8 mouse cellular contexts compared by ENCODE assay signal in genomic region chr6:37806529-37807191, GRCm38 (mm10).
DNase-seq lines count a peak whose midpoint lies in the region; ATAC-seq lines count a peak whose summit lies in the region.
"Not testable (repeated sequence)": the region's sequence is repeated elsewhere in the genome, so short reads cannot be mapped to it uniquely, and the experiment has no call there.

No protein-coding gene starts in this region.

- H3K4me2 ChIP-seq in embryonic facial prominence, embryonic 13.5 days; forebrain, embryonic 16.5 days (ENCODE audit: low read length); hindbrain, embryonic 12.5 days (replicated peaks); intestine, embryonic 16.5 days (ENCODE audit: low read depth, low read length); liver, embryonic 11.5 days; midbrain, embryonic 16.5 days (ENCODE audit: low read length); stomach, embryonic 14.5 days (replicated peaks; ENCODE audit: low read depth, low read length): not testable (repeated sequence)

- ATAC-seq in embryonic facial prominence, embryonic 13.5 days (ENCODE audit: insufficient number of reproducible peaks, insufficient read depth, low FRiP score, low TSS enrichment, low read depth): 0 out of 2 replicates have a peak, but pooled peaks have one; percentile 62
- ATAC-seq in forebrain, embryonic 16.5 days: peak; percentile 64; the same call in 1 of the 2 replicates
- ATAC-seq in hindbrain, embryonic 12.5 days (ENCODE audit: low FRiP score): peak; percentile 72
- ATAC-seq in intestine, embryonic 16.5 days: peak; percentile 79
- ATAC-seq in liver, embryonic 11.5 days (replicated peaks; ENCODE audit: low FRiP score): peak; percentile 41; the same call in 1 of the 2 replicates
- peak; percentile 60; the same call in 1 of the 2 replicates for ATAC-seq in megakaryocyte, adult 5-6 weeks (ENCODE audit: poor library complexity, severe bottlenecking)
- peak; percentile 76 for ATAC-seq in midbrain, embryonic 16.5 days
- ATAC-seq in stomach, embryonic 14.5 days (ENCODE audit: insufficient number of reproducible peaks, insufficient read depth, low FRiP score, low read depth): peak; percentile 42; the same call in 1 of the 2 replicates

- not testable (repeated sequence) for H3K27ac ChIP-seq in embryonic facial prominence, embryonic 13.5 days; forebrain, embryonic 16.5 days (ENCODE audit: low read length); hindbrain, embryonic 12.5 days; intestine, embryonic 16.5 days (ENCODE audit: low read length); liver, embryonic 11.5 days (ENCODE audit: low read depth, low read length); midbrain, embryonic 16.5 days (ENCODE audit: low read length); stomach, embryonic 14.5 days (ENCODE audit: low read length)

- H3K27me3 ChIP-seq in embryonic facial prominence, embryonic 13.5 days; forebrain, embryonic 16.5 days (replicated peaks; ENCODE audit: control insufficient read depth, insufficient read depth, low read length); hindbrain, embryonic 12.5 days; intestine, embryonic 16.5 days (replicated peaks; ENCODE audit: control insufficient read depth, insufficient read depth, low read length); liver, embryonic 11.5 days (replicated peaks; ENCODE audit: control insufficient read depth, insufficient read depth, low read length); midbrain, embryonic 16.5 days (ENCODE audit: control insufficient read depth, insufficient read depth, low read depth, low read length); stomach, embryonic 14.5 days (ENCODE audit: control insufficient read depth, insufficient read depth, low read length): not testable (repeated sequence)

- not testable (repeated sequence) for H3K4me1 ChIP-seq in embryonic facial prominence, embryonic 13.5 days; forebrain, embryonic 16.5 days (replicated peaks; ENCODE audit: control insufficient read depth, insufficient read depth, low read length); hindbrain, embryonic 12.5 days; intestine, embryonic 16.5 days (ENCODE audit: control insufficient read depth, insufficient read depth, low read length); liver, embryonic 11.5 days (replicated peaks; ENCODE audit: control insufficient read depth, insufficient read depth, low read length); midbrain, embryonic 16.5 days (ENCODE audit: control insufficient read depth, insufficient read depth, low read length); stomach, embryonic 14.5 days (ENCODE audit: control insufficient read depth, insufficient read depth, low read length)

- not testable (repeated sequence) for DNase-seq in liver, embryonic 11.5 days (ENCODE audit: low spot score)

- H3K4me3 ChIP-seq in embryonic facial prominence, embryonic 13.5 days; forebrain, embryonic 16.5 days (replicated peaks; ENCODE audit: low read length); hindbrain, embryonic 12.5 days; intestine, embryonic 16.5 days (ENCODE audit: low read length); liver, embryonic 11.5 days (ENCODE audit: low read depth, low read length); midbrain, embryonic 16.5 days (ENCODE audit: low read depth, low read length); stomach, embryonic 14.5 days (ENCODE audit: low read depth, low read length): not testable (repeated sequence)

- H3K9me3 ChIP-seq in embryonic facial prominence, embryonic 13.5 days; forebrain, embryonic 16.5 days (ENCODE audit: control insufficient read depth, low read length); hindbrain, embryonic 12.5 days (replicated peaks); intestine, embryonic 16.5 days (ENCODE audit: control insufficient read depth, low read length); liver, embryonic 11.5 days (ENCODE audit: control insufficient read depth, low read length); midbrain, embryonic 16.5 days (replicated peaks; ENCODE audit: control insufficient read depth, low read length, poor library complexity, severe bottlenecking); stomach, embryonic 14.5 days (ENCODE audit: control insufficient read depth, low read depth, low read length): not testable (repeated sequence)

- H3K36me3 ChIP-seq in embryonic facial prominence, embryonic 13.5 days; forebrain, embryonic 16.5 days (ENCODE audit: control insufficient read depth, insufficient read depth); hindbrain, embryonic 12.5 days; intestine, embryonic 16.5 days (ENCODE audit: control insufficient read depth, insufficient read depth, low read length); liver, embryonic 11.5 days (ENCODE audit: control insufficient read depth, insufficient read depth, low read length); midbrain, embryonic 16.5 days (ENCODE audit: control insufficient read depth, insufficient read depth, low read length); stomach, embryonic 14.5 days (ENCODE audit: control insufficient read depth, insufficient read depth, low read length): not testable (repeated sequence)

- 32% methylated on average over 1 of the region's 10 CpGs for WGBS in embryonic facial prominence, embryonic 13.5 days
- 82% methylated on average over 1 of the region's 10 CpGs for WGBS in forebrain, embryonic 16.5 days
- WGBS in hindbrain, embryonic 12.5 days: 76% methylated on average over 1 of the region's 10 CpGs
- 40% methylated on average over 1 of the region's 10 CpGs for WGBS in intestine, embryonic 16.5 days
- 70% methylated on average over 1 of the region's 10 CpGs for WGBS in liver, embryonic 11.5 days
- WGBS in midbrain, embryonic 16.5 days: 81% methylated on average over 1 of the region's 10 CpGs
- WGBS in stomach, embryonic 14.5 days: 72% methylated on average over 1 of the region's 10 CpGs

- H3K9ac ChIP-seq in embryonic facial prominence, embryonic 13.5 days; forebrain, embryonic 16.5 days (replicated peaks; ENCODE audit: low read depth, low read length); hindbrain, embryonic 12.5 days; intestine, embryonic 16.5 days (ENCODE audit: low read depth, low read length); liver, embryonic 11.5 days (ENCODE audit: low read depth, low read length); midbrain, embryonic 16.5 days (ENCODE audit: low read depth, low read length); stomach, embryonic 14.5 days (replicated peaks; ENCODE audit: low read depth, low read length): not testable (repeated sequence)
